Mouse (Mus musculus) kidney, adult 9 months (tissue): ENCODE data around the gene Col4a3bp.
"Not testable (repeated sequence)": the region's sequence is repeated elsewhere in the genome, so short reads cannot be mapped to it uniquely, and the experiment has no call there.

Experiments used
- DNase-seq: peaks from one replicate; pipeline ENCODE4 v3.0.0; 2022

Gene Col4a3bp

DNA sequence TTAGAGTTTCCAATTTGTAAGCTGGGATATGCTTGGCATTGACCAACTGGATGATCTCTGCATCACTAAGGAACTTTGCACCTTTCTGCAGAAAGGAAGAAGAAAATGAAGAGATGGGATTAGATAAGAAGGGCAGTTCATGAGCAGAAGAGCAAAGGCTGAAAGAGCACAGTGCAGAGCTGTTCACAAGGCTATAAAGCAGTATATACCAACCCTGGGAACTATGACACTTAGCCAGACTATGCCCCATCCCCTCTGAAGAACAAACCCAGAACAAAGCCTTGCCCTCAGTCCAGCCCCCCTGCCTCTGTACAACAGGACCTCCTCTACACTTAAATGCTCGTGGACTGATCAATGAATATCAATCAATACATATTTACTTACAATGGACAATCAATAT, 114.3 kb downstream of the Col4a3bp start:
- no peak for DNase-seq

DNA sequence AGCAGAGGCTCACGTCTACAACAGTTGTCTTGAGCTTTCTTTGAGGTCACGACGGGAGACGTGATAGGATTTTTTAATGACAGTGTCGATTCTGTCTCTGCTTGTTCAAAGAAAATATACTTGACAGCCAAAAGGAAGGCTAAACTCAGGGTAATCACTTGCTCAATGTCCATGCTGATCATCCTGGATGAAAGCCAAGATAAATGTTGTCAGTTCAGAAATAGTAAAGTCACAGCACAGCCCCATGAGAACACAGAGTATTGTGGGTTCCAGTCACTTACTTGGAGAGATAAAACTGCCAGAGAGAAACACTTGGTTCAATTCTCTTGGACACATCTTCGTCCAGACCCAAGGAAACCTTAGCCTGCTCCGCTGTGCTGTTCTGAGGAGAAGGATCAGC, 116.5 kb downstream of the Col4a3bp start:
- no peak for DNase-seq

DNA sequence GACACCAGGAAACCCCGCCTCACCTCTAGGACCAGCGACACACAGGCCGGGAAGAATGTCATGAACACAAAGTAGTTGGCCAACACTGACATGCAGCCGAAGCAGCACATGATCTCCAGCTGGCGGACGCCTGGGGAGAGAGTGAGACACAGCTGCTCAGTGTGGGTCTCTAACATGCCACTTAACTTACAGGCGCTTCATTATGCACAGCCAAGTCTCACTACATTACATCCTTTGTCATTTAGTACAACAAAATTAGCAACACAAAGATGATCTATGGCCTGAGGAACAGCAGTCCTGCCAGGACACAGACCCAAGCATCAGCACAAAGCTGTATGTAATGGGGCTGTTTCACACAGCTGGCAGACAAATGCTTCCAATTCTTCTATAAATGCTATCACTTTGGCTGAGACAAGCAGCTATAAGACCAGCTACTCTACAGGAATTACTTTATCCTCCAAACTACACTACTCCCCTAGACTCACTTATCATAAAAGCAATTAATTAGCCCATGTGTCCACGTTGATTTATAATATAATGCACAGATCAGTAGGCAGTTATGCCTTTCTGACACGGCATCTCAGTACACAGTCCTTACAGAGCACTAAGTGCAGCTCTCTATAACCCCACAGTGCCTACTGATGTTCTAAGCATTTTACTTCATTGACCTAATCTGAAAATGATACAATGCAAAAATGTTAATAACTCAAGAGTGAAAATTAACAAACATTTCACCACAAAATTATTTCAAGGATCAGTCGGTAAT, 117.9 kb downstream of the Col4a3bp start:
- no peak for DNase-seq

DNA sequence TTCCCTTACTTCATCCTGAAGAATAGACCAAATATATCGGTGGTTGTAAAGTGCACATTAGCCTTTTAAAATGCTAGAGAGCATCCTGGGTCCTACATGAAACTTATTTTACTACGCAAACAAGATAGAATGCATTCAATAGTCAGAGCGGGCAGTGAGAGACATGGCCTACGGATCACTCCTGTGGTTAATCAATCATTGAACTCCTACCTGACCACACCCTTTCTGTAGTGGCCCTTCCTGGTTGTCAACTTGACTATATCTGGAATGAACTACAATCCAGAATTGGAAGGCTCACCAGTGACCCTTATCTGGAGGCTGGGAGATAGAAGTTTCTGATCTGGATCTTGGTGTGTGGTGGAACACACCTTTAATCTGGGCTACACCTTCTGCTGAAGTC, 120.7 kb downstream of the Col4a3bp start:
- DNase-seq = not testable (repeated sequence)

DNA sequence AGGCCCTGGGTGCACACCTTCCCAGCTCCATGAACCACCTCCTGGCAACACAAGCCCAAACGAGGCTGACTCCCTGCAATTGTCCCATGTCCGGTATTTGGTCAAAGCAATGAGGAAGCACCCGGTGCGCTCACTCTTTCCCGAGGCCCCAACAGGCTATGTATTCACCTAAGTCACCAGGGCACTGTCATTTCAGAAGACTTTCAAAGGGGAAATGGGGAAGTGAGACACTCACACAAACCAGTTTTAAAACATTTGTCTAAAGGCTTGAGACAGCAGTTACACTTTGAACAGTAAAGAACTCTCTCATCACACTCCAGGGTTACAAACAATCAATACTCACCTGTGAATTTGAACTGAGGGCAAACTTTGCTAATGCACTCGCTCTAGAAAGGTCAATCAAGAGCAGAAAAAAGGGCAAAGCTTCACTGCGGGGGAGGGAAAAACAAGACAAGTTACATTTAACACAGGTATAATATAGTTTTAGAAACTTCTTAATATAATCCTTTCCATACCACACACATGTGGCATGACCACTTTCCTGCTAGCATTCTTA, 122.1 kb downstream of the Col4a3bp start:
- DNase-seq = no peak

DNA sequence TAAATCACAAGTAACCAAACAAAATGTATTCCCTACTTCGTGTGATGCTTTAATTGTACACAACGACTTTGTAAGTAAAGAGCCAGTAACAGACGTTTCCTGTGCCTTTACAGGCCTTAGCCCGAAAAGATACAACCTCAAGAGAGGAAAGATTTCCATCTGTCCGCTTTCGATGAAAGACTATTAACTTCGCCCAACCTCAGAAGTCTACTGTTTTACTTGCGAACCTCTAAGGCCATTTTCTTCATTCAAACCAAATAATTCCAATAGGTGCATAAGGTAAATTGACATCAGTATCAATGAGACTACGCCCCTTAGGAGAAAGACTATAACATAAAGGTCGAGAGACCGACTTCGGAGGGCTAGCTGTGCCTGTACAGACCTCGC, 127.6 kb downstream of the Col4a3bp start:
- DNase-seq = no peak

DNA sequence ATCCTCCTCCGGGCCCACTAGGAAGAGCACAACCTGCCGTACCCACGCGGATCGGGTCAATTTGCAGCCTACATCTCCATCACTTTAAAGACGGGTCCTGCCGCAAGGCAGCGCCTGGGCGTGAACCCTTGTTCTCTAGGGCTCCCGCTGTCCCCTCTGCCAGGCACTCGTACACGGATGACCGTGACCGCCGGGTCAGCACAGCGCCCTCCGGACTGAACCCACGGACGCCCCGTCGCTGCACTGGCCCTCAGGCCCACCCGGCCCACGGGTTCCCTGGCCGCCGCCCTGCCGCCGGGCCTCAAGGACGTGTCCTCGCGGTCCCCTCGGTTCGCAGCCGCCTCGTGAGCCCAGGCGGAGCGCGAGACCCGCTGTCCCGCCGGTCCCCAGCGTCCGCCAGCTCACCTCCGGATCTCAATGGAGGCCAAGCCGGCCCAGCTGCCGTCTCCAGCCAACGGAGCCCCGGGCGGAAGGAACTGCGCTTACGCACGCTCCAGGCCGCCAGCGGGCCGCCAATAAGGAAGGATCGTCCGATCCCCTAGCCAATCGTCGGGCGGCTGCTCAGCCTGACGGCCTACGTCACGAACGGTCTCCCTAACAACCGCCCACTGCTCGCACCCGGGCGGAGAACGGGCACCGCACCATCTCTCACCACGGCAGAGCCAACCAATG, 128.1 kb downstream of the Col4a3bp start, which contains the start of gene Hmgcr:
TSS of gene Hmgcr (minus strand) at position 531 of the 672 bp plus-strand sequence.
- peak; percentile 98 for DNase-seq

DNA sequence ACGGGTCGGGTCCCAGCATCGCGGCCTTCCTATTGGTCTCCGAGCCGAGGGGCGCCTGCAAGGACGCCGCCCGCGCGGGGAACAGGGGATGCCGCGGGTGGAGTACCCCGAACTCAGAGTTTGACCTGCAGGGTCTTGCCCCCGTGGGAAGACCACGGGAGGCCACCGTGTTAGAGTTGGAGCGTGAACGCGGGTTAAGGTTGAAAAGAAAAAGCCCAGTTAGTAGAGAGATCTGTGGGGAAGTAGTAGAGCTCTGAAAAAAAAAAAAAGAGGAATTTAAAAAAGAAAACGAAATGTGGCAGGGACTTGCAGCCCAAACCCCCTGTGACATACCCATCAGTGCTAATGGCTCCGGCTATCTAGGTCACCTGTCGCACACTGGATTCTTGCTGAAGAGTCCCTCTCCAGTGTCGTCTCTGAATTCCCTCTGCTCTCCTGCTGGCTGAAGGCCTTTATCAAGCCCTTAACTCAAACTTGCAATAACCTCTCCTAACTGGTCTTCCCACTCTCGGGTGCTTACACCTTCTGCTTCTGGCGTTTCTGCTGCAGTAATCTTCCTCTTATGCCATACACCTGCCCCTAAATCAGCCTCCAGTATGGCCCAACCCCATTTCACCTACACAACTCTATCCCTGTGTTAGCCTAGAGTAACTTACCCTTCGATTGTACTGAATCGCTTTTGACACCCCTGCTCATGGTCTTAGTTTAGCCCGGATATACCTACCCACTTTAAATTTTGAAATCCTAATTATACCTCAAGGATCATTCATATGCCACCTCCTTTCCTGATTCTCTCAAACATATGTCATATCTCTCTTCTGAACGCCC, 128.9 kb downstream of the Col4a3bp start:
- DNase-seq = no peak

DNA sequence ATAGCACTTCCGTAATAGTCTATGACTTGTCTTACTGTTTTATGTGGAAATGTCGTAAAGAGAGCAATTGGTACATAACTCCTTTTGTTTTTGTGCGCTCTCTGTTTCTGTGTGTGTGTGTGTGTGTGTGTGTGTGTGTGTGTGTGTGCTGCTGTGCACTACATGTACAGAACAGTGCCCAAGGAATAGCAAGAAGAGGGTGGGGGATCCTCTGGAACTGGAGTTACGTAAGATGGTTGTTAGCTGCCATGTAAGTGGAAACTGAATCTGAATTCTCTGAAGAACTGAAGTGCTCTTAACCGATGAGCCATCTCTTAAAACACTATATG, 129.5 kb downstream of the Col4a3bp start:
- no peak for DNase-seq

DNA sequence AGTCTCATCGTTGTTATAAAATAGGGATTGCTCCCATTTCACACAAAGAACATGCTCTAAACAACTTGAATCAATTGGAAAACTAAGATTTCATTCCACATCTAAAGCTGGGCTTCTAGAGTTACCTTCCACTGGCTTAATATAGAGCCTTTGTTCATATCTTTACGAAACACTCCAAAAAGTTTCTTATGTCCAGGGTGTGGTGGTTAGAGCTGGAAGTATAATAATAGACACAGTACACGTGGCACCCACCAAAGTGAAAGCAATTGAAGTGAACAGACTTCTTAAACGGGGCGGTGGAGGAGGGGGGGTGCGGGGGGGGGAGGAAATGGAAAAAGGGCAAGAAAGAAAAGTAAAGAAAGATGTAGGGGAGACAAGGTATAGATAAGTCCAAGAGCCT, 129.9 kb downstream of the Col4a3bp start:
- no peak for DNase-seq

DNA sequence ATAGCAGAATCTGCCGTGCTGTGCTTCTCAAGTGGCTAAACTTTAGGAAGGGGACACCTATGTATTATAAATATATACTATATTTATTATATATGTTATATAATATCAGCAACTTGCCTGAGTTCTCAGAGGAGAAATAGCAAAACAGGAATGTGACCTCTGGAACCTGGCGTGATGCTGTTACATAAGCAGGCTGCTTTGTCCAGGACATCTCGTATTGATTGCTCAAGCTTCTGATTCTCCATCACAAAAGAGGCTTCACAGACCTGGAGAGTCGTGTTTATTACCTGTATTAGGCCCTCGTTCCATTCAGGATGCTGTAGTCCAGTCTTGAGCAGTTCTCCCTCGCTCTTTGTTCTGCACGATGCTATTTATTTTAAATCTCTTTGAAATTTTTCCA, 131.4 kb downstream of the Col4a3bp start:
- DNase-seq = peak; percentile 55

DNA sequence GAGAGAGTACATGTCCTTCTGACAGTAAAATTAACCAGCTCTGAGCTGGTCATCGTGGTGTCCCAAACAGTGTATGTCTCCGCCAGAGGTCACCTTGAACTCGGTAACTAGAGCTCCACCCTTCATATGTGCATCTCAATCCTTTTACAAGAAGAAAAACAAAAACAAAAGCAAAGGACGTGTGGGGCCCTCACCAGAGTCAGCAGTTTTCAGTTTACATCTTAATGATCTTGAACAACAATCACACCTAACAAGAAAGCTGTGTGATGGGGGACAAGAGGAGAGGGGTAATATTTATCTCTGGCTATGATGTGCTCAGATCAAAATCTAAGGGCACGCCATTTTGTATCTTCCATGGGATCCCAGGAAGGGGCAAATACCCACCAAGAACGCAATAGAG, 133.3 kb downstream of the Col4a3bp start:
- no peak for DNase-seq

DNA sequence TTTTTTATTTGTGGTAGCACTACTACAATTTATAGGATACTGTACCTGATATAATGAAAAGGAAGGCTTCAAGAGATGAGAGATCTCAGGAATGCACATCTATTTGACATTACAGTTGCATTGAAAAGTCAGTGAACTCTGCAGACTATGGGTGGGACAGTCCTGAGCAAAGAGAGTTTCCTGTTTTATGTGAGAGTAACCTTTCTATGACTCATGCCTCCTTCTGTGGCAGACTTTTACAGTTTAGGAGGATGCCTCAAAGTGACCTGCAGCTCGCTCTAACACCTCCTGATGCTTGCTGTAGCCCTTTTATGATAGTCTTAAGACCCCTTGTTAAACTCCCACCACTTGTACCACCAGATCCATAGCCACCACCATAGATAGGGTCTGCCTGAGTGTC, 134.7 kb downstream of the Col4a3bp start:
- no peak for DNase-seq

DNA sequence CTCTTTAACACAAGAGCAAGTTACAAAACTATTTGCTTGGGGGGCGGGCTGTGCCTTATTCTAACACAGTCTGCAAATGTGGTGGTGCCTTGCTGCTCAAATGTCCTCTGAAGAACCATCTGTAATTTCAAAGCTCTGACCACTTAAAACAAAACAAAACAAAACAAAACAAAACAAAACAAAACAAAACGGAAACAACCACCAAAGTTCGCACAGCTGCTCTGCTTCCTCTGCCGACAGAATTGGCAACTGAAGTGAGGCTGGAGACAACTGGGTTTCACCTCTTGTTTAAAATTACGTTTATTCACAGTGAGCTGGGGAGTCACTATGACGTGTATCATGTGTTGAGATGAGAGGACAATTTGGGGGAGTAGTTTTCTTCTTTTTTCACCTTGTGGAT, 136.2 kb downstream of the Col4a3bp start:
- no peak for DNase-seq

DNA sequence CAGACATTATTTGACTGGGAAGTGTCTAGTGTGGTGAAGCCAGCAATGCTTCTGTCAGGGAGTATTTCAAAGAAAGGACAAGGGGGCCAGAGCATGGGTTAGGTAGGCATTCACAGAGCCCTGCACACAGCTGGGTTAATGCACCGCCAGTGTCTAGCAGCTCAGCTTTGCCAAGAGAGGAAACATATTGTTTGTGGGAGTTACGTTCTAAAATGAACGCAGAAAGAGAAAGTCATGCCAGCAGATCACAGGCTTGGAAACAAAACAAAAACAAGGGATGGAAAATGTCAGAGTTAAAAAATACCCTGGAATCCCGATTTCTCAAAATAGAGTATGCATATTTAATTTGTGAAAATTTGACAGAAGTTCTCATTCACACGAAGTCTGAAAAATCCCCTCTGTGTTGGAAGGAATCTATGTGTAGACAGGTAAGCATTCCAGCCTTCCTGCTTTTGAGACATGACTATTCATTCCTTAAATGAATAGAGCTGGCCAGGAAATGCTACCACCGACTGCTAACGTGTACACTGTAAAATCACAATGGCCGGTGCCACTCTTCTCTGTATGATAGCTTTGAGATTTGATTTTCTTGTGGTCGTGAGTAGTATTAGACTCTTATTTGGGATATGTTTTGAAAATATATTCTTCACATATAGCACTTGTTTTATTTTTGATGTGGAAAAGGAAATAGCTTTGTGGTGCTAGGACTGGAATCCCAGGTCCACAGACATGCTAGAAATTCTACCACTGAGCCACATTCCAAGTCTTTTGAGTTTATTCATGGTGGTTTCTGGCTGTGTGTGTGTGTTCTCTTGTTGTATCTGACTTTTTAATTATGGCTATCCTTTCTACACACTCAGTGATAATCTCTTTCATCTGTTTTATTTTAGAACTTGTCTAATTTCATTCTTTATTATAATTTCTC, 138.0 kb downstream of the Col4a3bp start:
- DNase-seq = no peak

DNA sequence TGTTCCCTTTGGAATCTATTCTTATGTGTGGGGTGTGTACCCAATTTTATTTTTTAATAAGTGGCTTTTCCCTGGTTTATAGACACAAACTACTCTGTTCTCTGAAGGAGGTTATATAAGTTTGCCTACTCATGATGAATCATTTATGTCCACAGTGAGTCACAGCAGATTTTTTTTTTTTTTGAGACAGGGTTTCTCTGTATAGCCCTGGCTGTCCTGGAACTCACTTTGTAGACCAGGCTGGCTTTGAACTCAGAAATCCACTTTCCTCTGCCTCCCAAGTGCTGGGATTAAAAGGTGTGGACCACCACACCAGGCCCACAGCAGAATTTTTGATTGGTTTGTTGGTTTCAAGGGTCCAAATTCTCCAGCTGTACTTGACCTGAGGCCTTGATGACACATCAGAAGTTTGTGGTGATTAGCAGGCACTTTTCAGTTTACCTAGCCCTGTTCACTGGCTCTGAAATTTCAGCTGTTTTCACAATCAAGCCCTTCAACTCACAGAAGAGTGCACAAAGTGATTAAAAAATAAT, 138.7 kb downstream of the Col4a3bp start:
- DNase-seq = no peak

DNA sequence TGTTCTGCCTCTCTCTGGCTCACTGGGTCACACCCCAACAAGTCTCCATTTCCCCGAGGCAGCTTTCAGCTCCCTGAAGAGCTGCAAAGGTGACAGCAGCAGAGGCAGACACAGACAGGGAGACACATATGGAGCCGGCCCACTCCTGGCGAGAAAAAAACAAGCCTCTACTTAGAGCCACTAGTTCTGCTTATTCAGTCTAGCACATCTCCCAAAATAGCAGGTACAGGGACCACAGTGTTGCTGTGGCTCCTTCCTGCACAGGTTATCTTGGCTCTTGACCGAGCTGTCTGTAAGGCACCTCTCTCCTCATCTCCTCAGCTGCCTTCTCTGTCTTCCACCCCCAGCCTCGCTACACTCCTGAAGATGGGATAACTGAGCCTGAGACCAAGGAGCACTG, 142.4 kb downstream of the Col4a3bp start:
- DNase-seq = no peak

DNA sequence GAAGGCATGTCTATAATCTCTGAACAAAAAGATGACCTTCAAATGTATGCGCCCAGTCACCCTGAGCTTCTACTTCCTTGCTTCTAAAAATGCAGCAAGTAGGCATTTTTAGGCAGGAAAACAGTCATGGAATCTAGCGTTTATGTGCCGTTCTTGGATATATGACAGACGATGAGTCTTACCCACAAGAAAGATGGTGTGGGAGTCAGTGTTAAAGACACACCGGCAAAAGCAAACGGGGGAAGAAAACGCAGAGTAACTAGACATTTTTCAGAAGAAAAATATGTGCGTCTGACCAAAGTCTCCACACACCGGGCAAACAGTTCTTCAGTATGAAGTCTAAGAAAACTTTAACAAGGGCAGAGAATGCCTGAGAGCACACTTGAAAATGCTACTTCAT, 144.8 kb downstream of the Col4a3bp start:
- peak; percentile 24 for DNase-seq
